Comparison of ENCODE assay signal across 8 mouse cellular contexts in genomic region chr5:140827896-140828295, GRCm38 (mm10). TPM values are rescaled to one million over a fixed set of nuclear protein-coding genes. Genes with fewer than 3 reads are reported as not detected.
DNase-seq lines count a peak whose midpoint lies in the region; ATAC-seq lines count a peak whose summit lies in the region.

No protein-coding gene starts in this region.

- no peaks in the 10 kb centered on the region for H3K27me3 ChIP-seq in midbrain, embryonic 15.5 days (replicated peaks)

- WGBS in midbrain, embryonic 15.5 days: 84% methylated on average over 8 of the region's 8 CpGs

- peak; percentile 42 for DNase-seq in adrenal gland, postnatal 14 days
- DNase-seq in adrenal gland, postnatal 25 days: no peak
- peak; percentile 24 for DNase-seq in gastrocnemius, postnatal 10 days
- DNase-seq in kidney, postnatal 10 days: peak; percentile 63
- DNase-seq in thymus, postnatal 14 days: no peak
- DNase-seq in frontal cortex, postnatal 36 days (ENCODE audit: low spot score in 2 of 2): no peak
- DNase-seq in B cell, adult 2 months: no peak

- no peaks in the 10 kb centered on the region for H3K9me3 ChIP-seq in midbrain, embryonic 15.5 days

- H3K27ac ChIP-seq in midbrain, embryonic 15.5 days: no peak overlapping the region

- H3K4me1 ChIP-seq in midbrain, embryonic 15.5 days: peaks cover 45% of the 10 kb centered on the region

- H3K36me3 ChIP-seq in midbrain, embryonic 15.5 days (replicated peaks): no peaks in the 10 kb centered on the region

- peak overlapping the region; percentile 89 for H3K4me2 ChIP-seq in midbrain, embryonic 15.5 days

- ATAC-seq in midbrain, embryonic 15.5 days (replicated peaks): no peak

- H3K4me3 ChIP-seq in midbrain, embryonic 15.5 days: peak overlapping the region; percentile 67; the same call in 1 of the 2 replicates

- no peak overlapping the region for H3K9ac ChIP-seq in midbrain, embryonic 15.5 days

RNA-seq across cellular contexts. Expression of gene Gna12, which starts 2.3 kb away (rescaled TPM):
- 114 and 117 TPM in 2 replicates for total RNA-seq in adrenal gland, postnatal 14 days (2021)
- 129 and 166 TPM in 2 replicates for total RNA-seq in adrenal gland, postnatal 25 days (2021)
- total RNA-seq in gastrocnemius, postnatal 10 days (2021): 10 to 100 TPM; 38.2 to 42.4 TPM
- 49.8 and 63.1 TPM in 2 replicates for polyA plus RNA-seq in midbrain, embryonic 15.5 days (2015; fragmentation: Nextera tagmentation; extraction: Ambion mirVana)

Comparison
In these comparisons a context has a peak if more than half of its experiments do, and no peak if none do; other contexts are left out.
1. DNase-seq: peak in adrenal gland, postnatal 14 days (single experiment), gastrocnemius, postnatal 10 days (single experiment) and kidney, postnatal 10 days (single experiment); none in adrenal gland, postnatal 25 days (single experiment), thymus, postnatal 14 days (single experiment), frontal cortex, postnatal 36 days (0 of 2) and B cell, adult 2 months (0 of 2).